Mouse (Mus musculus): ENCODE data around the gene Fcnb. TPM values are rescaled to one million over a fixed set of nuclear protein-coding genes. Genes with fewer than 3 reads are reported as not detected.

Fcnb gene
- not detected in 2 replicates for polyA plus RNA-seq (2014; fragmentation: Nextera tagmentation; extraction: Ambion mirVana)

GRCm38 (mm10) chr2:28084768-28085167 is at the start of gene Fcnb:
Gene Fcnb (minus strand): TSS chr2:28084885.
- Histone ChIP-seq H3K4me2 (ENCODE audit: low read length) (no peak within 1 kb of the TSS), H3K4me1 (ENCODE audit: control insufficient read depth, insufficient read depth, low read length) (peaks cover 4% of the 10 kb centered on the region; the same call in 1 of the 2 replicates), H3K4me3 (replicated peaks; ENCODE audit: low read depth, low read length) (no peak within 1 kb of the TSS), H3K36me3 (ENCODE audit: control insufficient read depth, insufficient read depth, low read length) (no peaks in the 10 kb centered on the region), H3K9ac (replicated peaks; ENCODE audit: low read length) (no peak within 1 kb of the TSS), H3K9me3 (ENCODE audit: control insufficient read depth, low read length) (no peaks in the 10 kb centered on the region), H3K27ac (replicated peaks; ENCODE audit: low read depth, low read length) (no peak within 1 kb of the TSS), H3K27me3 (ENCODE audit: control insufficient read depth, insufficient read depth, low read length) (no peaks in the 10 kb centered on the region)
- 90% methylated on average over 3 of the region's 3 CpGs for WGBS
- no peak for ATAC-seq (ENCODE audit: low FRiP score, low TSS enrichment)
- DNase-seq: no peak

DNA sequence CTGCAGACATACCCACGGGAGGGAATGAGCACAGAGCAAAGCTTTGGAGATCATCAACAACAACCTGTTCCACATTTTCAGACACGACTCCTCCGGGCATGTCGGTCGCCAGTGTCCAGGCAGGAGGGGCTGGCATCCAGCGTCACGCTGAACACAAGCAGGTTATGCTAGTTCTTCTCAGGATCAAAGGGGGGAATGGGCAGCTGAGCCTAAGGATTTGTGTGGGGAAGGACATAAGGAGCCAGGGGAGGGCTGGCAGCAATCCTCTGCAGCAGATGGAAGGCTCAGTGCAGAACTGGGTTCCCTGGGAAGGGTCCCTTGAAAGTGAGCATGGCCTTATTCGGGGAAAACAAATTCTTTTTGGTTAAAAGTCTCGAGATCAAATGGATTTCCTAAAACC is 49.1 kb upstream of the Fcnb start:
- Histone ChIP-seq H3K4me3 (replicated peaks; ENCODE audit: low read depth, low read length) (no peak overlapping the region), H3K27me3 (ENCODE audit: control insufficient read depth, insufficient read depth, low read length) (no peaks in the 10 kb centered on the region), H3K4me1 (ENCODE audit: control insufficient read depth, insufficient read depth, low read length) (no peaks in the 10 kb centered on the region), H3K36me3 (ENCODE audit: control insufficient read depth, insufficient read depth, low read length) (no peaks in the 10 kb centered on the region), H3K4me2 (ENCODE audit: low read length) (no peak overlapping the region), H3K9me3 (ENCODE audit: control insufficient read depth, low read length) (no peaks in the 10 kb centered on the region), H3K9ac (replicated peaks; ENCODE audit: low read length) (no peak overlapping the region), H3K27ac (replicated peaks; ENCODE audit: low read depth, low read length) (no peak overlapping the region)
- WGBS: 86% methylated on average over 9 of the region's 9 CpGs
- DNase-seq: no peak
- no peak for ATAC-seq (ENCODE audit: low FRiP score, low TSS enrichment)

DNA sequence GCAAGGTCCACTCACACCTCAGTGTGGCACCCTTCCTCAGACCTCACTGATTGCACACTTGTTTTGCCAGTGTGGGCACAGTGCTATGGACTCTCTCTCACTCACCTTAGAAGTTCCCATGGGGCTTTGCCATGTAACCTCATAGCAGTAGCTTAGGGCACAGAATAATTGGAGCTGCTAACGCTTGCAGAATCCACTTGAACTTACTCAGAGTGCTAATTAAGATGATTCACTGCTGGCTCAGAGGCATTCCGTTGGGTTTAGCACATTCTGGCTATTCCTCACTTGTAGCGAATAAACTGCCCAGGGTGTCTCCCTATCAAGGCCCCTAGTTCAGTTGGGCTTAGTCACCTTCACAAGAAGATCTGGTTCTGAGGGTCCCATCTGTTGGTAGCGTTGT is 47.4 kb upstream of the Fcnb start:
- ATAC-seq (ENCODE audit: low FRiP score, low TSS enrichment) (no peak), DNase-seq (no peak)
- WGBS: 81% methylated on average over 4 of the region's 4 CpGs
- no peak overlapping the region for H3K4me3 ChIP-seq (replicated peaks; ENCODE audit: low read depth, low read length)
- no peaks in the 10 kb centered on the region for H3K4me1 ChIP-seq (ENCODE audit: control insufficient read depth, insufficient read depth, low read length)
- H3K9ac ChIP-seq (replicated peaks; ENCODE audit: low read length): no peak overlapping the region
- no peaks in the 10 kb centered on the region for H3K9me3 ChIP-seq (ENCODE audit: control insufficient read depth, low read length)
- no peaks in the 10 kb centered on the region for H3K36me3 ChIP-seq (ENCODE audit: control insufficient read depth, insufficient read depth, low read length)
- no peaks in the 10 kb centered on the region for H3K27me3 ChIP-seq (ENCODE audit: control insufficient read depth, insufficient read depth, low read length)
- no peak overlapping the region for H3K27ac ChIP-seq (replicated peaks; ENCODE audit: low read depth, low read length)
- H3K4me2 ChIP-seq (ENCODE audit: low read length): no peak overlapping the region

GRCm38 (mm10) chr2:28126763-28127438 is 42.2 kb upstream of the Fcnb start:
- no peak overlapping the region for H3K4me2 ChIP-seq (ENCODE audit: low read length)
- H3K36me3 ChIP-seq (ENCODE audit: control insufficient read depth, insufficient read depth, low read length): no peaks in the 10 kb centered on the region
- no peaks in the 10 kb centered on the region for H3K9me3 ChIP-seq (ENCODE audit: control insufficient read depth, low read length)
- no peaks in the 10 kb centered on the region for H3K27me3 ChIP-seq (ENCODE audit: control insufficient read depth, insufficient read depth, low read length)
- 82% methylated on average over 12 of the region's 12 CpGs for WGBS
- no peak overlapping the region for H3K4me3 ChIP-seq (replicated peaks; ENCODE audit: low read depth, low read length)
- no peak overlapping the region for H3K9ac ChIP-seq (replicated peaks; ENCODE audit: low read length)
- no peak for DNase-seq
- no peak for ATAC-seq (ENCODE audit: low FRiP score, low TSS enrichment)
- no peaks in the 10 kb centered on the region for H3K4me1 ChIP-seq (ENCODE audit: control insufficient read depth, insufficient read depth, low read length)
- no peak overlapping the region for H3K27ac ChIP-seq (replicated peaks; ENCODE audit: low read depth, low read length)

DNA sequence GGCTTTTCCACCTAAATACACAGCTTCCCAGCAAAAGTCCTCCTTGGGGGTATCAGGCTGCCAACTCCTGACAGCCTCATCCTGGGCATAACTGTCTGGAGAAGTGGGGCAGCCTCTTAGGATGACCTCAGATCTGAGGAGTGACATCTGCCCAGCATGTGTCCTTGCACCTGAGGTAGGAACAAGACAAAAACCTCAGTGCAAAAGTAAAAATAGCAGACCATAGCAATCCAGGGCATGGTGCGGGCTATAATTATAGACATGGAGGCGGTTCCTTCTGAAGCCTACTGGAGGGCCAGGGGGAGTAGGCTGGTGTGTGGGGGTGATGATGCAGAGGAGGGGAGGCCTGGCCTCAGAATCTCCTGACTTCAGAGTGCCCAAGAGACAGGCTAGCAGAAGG is 39.2 kb upstream of the Fcnb start:
- 97% methylated on average over 2 of the region's 2 CpGs for WGBS
- no peaks in the 10 kb centered on the region; the same call in 1 of the 2 replicates for H3K4me1 ChIP-seq (ENCODE audit: control insufficient read depth, insufficient read depth, low read length)
- no peaks in the 10 kb centered on the region for H3K36me3 ChIP-seq (ENCODE audit: control insufficient read depth, insufficient read depth, low read length)
- H3K4me3 ChIP-seq (replicated peaks; ENCODE audit: low read depth, low read length): no peak overlapping the region
- no peak overlapping the region for H3K4me2 ChIP-seq (ENCODE audit: low read length)
- no peak for ATAC-seq (ENCODE audit: low FRiP score, low TSS enrichment)
- no peaks in the 10 kb centered on the region for H3K9me3 ChIP-seq (ENCODE audit: control insufficient read depth, low read length)
- no peak overlapping the region for H3K27ac ChIP-seq (replicated peaks; ENCODE audit: low read depth, low read length)
- no peak for DNase-seq
- no peaks in the 10 kb centered on the region for H3K27me3 ChIP-seq (ENCODE audit: control insufficient read depth, insufficient read depth, low read length)
- no peak overlapping the region for H3K9ac ChIP-seq (replicated peaks; ENCODE audit: low read length)

DNA sequence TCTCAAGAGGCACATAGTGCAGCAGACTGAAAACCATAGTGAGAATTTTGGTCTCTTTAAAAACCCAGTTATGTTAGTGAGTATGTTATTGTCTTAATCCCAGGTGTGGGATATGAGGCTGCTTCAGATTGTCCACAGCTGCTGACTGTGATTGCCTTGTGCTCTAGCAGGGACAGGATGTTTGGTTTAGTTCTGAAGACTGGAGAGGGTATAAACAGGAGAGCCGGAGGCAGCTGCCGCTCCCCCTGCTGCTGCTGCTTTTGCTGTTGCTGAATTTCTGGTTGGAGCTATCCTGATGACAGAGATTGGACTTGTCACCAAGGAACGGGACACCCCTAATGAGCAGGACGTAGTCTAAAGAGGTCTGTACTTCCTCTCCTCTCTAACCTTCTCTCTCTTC is 36.6 kb upstream of the Fcnb start:
- no peak overlapping the region for H3K9ac ChIP-seq (replicated peaks; ENCODE audit: low read length)
- DNase-seq (no peak), ATAC-seq (ENCODE audit: low FRiP score, low TSS enrichment) (no peak)
- peaks cover 19% of the 10 kb centered on the region for H3K4me1 ChIP-seq (ENCODE audit: control insufficient read depth, insufficient read depth, low read length)
- no peaks in the 10 kb centered on the region for H3K36me3 ChIP-seq (ENCODE audit: control insufficient read depth, insufficient read depth, low read length)
- H3K27ac ChIP-seq (replicated peaks; ENCODE audit: low read depth, low read length): no peak overlapping the region
- H3K4me3 ChIP-seq (replicated peaks; ENCODE audit: low read depth, low read length): no peak overlapping the region
- no peaks in the 10 kb centered on the region for H3K27me3 ChIP-seq (ENCODE audit: control insufficient read depth, insufficient read depth, low read length)
- no peaks in the 10 kb centered on the region for H3K9me3 ChIP-seq (ENCODE audit: control insufficient read depth, low read length)
- no peak overlapping the region for H3K4me2 ChIP-seq (ENCODE audit: low read length)
- WGBS: 82% methylated on average over 4 of the region's 4 CpGs

DNA sequence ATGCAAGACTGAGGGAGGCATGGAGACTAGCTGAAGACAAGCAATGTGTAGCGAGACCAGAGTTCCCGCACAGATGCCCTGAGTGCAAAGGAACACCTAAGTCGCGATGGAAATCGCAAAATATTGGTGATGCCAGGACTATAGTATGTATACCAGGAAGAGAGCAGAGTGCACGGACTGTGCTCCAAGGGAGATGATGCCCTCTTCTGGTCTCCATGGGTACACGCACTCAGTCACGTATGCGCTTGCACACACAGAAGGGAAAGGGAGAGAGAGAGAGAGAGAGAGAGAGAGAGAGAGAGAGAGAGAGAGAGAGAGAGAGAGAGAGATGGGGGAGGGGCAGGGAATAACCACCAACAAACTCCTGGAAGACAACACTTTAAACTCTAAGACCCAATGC is 35.7 kb upstream of the Fcnb start:
- H3K27me3 ChIP-seq (ENCODE audit: control insufficient read depth, insufficient read depth, low read length): no peaks in the 10 kb centered on the region
- H3K9ac ChIP-seq (replicated peaks; ENCODE audit: low read length): no peak overlapping the region
- DNase-seq (no peak), ATAC-seq (ENCODE audit: low FRiP score, low TSS enrichment) (no peak)
- no peaks in the 10 kb centered on the region for H3K9me3 ChIP-seq (ENCODE audit: control insufficient read depth, low read length)
- peaks cover 21% of the 10 kb centered on the region for H3K4me1 ChIP-seq (ENCODE audit: control insufficient read depth, insufficient read depth, low read length)
- H3K4me2 ChIP-seq (ENCODE audit: low read length): no peak overlapping the region
- WGBS: 94% methylated on average over 9 of the region's 9 CpGs
- no peak overlapping the region for H3K27ac ChIP-seq (replicated peaks; ENCODE audit: low read depth, low read length)
- no peak overlapping the region for H3K4me3 ChIP-seq (replicated peaks; ENCODE audit: low read depth, low read length)
- H3K36me3 ChIP-seq (ENCODE audit: control insufficient read depth, insufficient read depth, low read length): no peaks in the 10 kb centered on the region

- ATAC-seq (ENCODE audit: low FRiP score, low TSS enrichment) (peak; percentile 55), DNase-seq (peak; percentile 70)
- H3K4me1 ChIP-seq (ENCODE audit: control insufficient read depth, insufficient read depth, low read length): peaks cover 31% of the 10 kb centered on the region
- no peak overlapping the region for H3K4me3 ChIP-seq (replicated peaks; ENCODE audit: low read depth, low read length)
- H3K36me3 ChIP-seq (ENCODE audit: control insufficient read depth, insufficient read depth, low read length): no peaks in the 10 kb centered on the region
- H3K27me3 ChIP-seq (ENCODE audit: control insufficient read depth, insufficient read depth, low read length): no peaks in the 10 kb centered on the region
- H3K9me3 ChIP-seq (ENCODE audit: control insufficient read depth, low read length): no peaks in the 10 kb centered on the region
- 28% methylated on average over 6 of the region's 6 CpGs for WGBS
- peak overlapping the region; percentile 24; the same call in 1 of the 2 replicates for H3K4me2 ChIP-seq (ENCODE audit: low read length)
- peak overlapping the region; percentile 71 for H3K27ac ChIP-seq (replicated peaks; ENCODE audit: low read depth, low read length)
- H3K9ac ChIP-seq (replicated peaks; ENCODE audit: low read length): no peak overlapping the region
Measured at GRCm38 (mm10) chr2:28118518-28119116, 33.9 kb upstream of the Fcnb start.
